Mouse (Mus musculus): Measurements from ENCODE around the gene CN725425. TPM values are rescaled to one million over a fixed set of nuclear protein-coding genes. Genes with fewer than 3 reads are reported as not detected.

The CN725425 gene
- total and polyA plus RNA-seq, 3 experiments: not detected

DNA sequence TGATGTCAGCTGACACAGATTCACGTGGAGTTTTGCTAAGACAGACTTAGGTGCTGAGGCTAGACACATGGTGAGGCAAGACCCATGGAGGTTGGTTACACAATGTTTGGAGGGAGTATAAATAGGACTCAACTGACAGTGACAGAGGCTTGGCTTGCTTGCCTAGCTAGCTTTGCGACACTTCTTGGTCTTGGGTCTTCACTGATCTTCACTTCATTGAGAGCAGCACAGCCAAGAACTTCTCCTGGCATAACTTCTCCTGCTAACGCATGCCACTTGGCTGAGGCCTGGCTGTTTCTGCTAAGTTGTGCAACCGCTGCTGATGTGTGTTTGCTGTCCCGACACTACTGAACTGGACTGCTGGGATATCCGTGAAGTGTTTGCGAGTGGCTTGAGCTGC lies 83.5 kb downstream of the CN725425 start:
- Histone ChIP-seq H3K9me3 (replicated peaks; ENCODE audit: low read length) (peaks cover 58% of the 10 kb centered on the region), H3K4me3 (replicated peaks in 1 of 3; ENCODE audit: low read depth in 2 of 3, low read length in 2 of 3, poor library complexity in 1 of 3) (no peak overlapping the region), H3K9ac (ENCODE audit: insufficient read depth, low read depth) (no peak overlapping the region), H3K27me3 (replicated peaks) (no peaks in the 10 kb centered on the region), H3K27ac (ENCODE audit: insufficient read depth, low read depth) (no peak overlapping the region), H3K79me2 (replicated peaks; ENCODE audit: control insufficient read depth, extremely low read depth, insufficient read depth, poor library complexity, severe bottlenecking) (no peaks in the 10 kb centered on the region), H3K4me1 (ENCODE audit: control insufficient read depth in 1 of 2, insufficient read depth in 2 of 2) (no peaks in the 10 kb centered on the region), H3K4me2 (ENCODE audit: insufficient read depth, low read depth, poor library complexity, severe bottlenecking) (no peak overlapping the region), H3K36me3 (replicated peaks in 1 of 2; ENCODE audit: control insufficient read depth in 1 of 2, insufficient read depth in 1 of 2, low read length in 1 of 2) (no peaks in the 10 kb centered on the region)
- TF ChIP-seq RCOR1 (conservative IDR thresholded peaks at IDR 0.05; ENCODE audit: low read depth, low read length) (no peak), JUN (IDR thresholded peaks at IDR 0.05; ENCODE audit: insufficient read depth, low read depth, low read length) (no peak), USF2 (conservative IDR thresholded peaks at IDR 0.05; ENCODE audit: low read depth, low read length) (no peak), KAT2A (IDR thresholded peaks at IDR 0.05; ENCODE audit: insufficient replicate concordance, low read length) (no peak), IRF4 (IDR thresholded peaks at IDR 0.05; ENCODE audit: low read depth, low read length) (no peak), PAX5 (IDR thresholded peaks at IDR 0.05; ENCODE audit: low read length) (no peak), TBP (conservative IDR thresholded peaks at IDR 0.05; ENCODE audit: low read depth, low read length) (no peak), ZKSCAN1 (IDR thresholded peaks at IDR 0.05; ENCODE audit: borderline replicate concordance, low read depth, low read length) (no peak), GABPA (IDR thresholded peaks at IDR 0.05; ENCODE audit: insufficient replicate concordance, low read depth, low read length) (no peak), CHD2 (IDR thresholded peaks at IDR 0.05; ENCODE audit: low read length) (no peak)
- in situ Hi-C loops (cut with MboI; ENCODE audit: low pct_ligation_motif_present, low pct_unique_long_range_greater_than_20kb, low sequenced_read_pairs) (no loop called here), dilution Hi-C loops (cut with MboI; ENCODE audit: extremely low pct_ligation_motif_present, extremely low pct_unique_long_range_greater_than_20kb, low sequenced_read_pairs) (no loop called here)
- no peak for DNase-seq (ENCODE audit: extremely low read depth)

DNA sequence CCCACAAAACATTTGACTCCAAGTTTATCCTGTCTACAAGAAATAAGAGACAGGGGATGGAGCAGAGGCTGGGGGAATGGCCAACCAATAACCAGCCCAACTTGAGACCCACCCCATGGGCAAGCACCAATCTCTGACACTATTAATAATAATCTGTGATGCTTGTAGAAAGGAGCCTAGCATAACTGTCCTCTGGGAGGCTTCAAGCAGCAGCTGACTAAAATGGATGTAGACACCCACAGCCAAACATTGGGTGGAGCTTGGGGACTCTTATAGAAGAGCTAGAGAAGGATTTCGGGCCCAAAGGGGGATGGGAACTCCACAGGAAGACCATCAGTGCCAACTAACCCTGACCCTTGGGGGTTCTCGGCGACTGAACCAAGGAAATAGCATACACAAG lies 84.1 kb downstream of the CN725425 start:
- no peak for TF ChIP-seq NRF1 (IDR thresholded peaks at IDR 0.05; ENCODE audit: low read depth, low read length)
- TF ChIP-seq CHD1 (IDR thresholded peaks at IDR 0.05; ENCODE audit: low read depth, low read length): no peak
- no peak for TF ChIP-seq IRF4 (IDR thresholded peaks at IDR 0.05; ENCODE audit: low read depth, low read length)
- no peak for TF ChIP-seq CHD2 (IDR thresholded peaks at IDR 0.05; ENCODE audit: low read length)
- TF ChIP-seq USF2 (conservative IDR thresholded peaks at IDR 0.05; ENCODE audit: low read depth, low read length): no peak
- TF ChIP-seq TCF12 (IDR thresholded peaks at IDR 0.05; ENCODE audit: low read depth, low read length): no peak
- TF ChIP-seq JUND (conservative IDR thresholded peaks at IDR 0.05; ENCODE audit: low read depth, low read length): no peak
- no peak for DNase-seq (ENCODE audit: extremely low read depth)
- Histone ChIP-seq H3K4me1 (ENCODE audit: control insufficient read depth in 1 of 2, insufficient read depth in 2 of 2) (no peaks in the 10 kb centered on the region), H3K9ac (ENCODE audit: insufficient read depth, low read depth) (no peak overlapping the region), H3K79me2 (replicated peaks; ENCODE audit: control insufficient read depth, extremely low read depth, insufficient read depth, poor library complexity, severe bottlenecking) (no peaks in the 10 kb centered on the region), H3K4me2 (ENCODE audit: insufficient read depth, low read depth, poor library complexity, severe bottlenecking) (no peak overlapping the region), H3K36me3 (replicated peaks in 1 of 2; ENCODE audit: control insufficient read depth in 1 of 2, insufficient read depth in 1 of 2, low read length in 1 of 2) (no peaks in the 10 kb centered on the region), H3K4me3 (replicated peaks in 1 of 3; ENCODE audit: low read depth in 2 of 3, low read length in 2 of 3, poor library complexity in 1 of 3) (no peak overlapping the region), H3K27me3 (replicated peaks) (no peaks in the 10 kb centered on the region), H3K9me3 (replicated peaks; ENCODE audit: low read length) (peaks cover 59% of the 10 kb centered on the region), H3K27ac (ENCODE audit: insufficient read depth, low read depth) (no peak overlapping the region)
- dilution Hi-C loops (cut with MboI; ENCODE audit: extremely low pct_ligation_motif_present, extremely low pct_unique_long_range_greater_than_20kb, low sequenced_read_pairs): no loop called here
- in situ Hi-C loops (cut with MboI; ENCODE audit: low pct_ligation_motif_present, low pct_unique_long_range_greater_than_20kb, low sequenced_read_pairs): no loop called here
